Mouse (Mus musculus) MEL (cell line): ENCODE data around the gene Gpr62. TPM values are rescaled to one million over a fixed set of nuclear protein-coding genes. Genes with fewer than 3 reads are reported as not detected.

Source experiments
- DNase-seq: peaks from one replicate; pipeline ENCODE4 v3.0.0; 2011; ENCODE audit warnings: low read depth, low spot score
- H3K27ac ChIP-seq: 2 replicates; pipeline ENCODE4 v1.5.1; 2012; ENCODE audit warnings: low read depth, mild to moderate bottlenecking, control low read depth, low read length, moderate library complexity; ENCODE audit not compliant: control insufficient read depth
- H3K27me3 ChIP-seq, 2 experiments: fragments of 150-350 bp in 1 of 2; sonication (generic) in 1 of 2; 2 replicates each; pipeline ENCODE4 v1.6.1; 2012; ENCODE audit warnings: low read length in 2 of 2, mild to moderate bottlenecking in 2 of 2, improper control_type of control experiment in 1 of 2, moderate library complexity in 1 of 2; ENCODE audit not compliant: insufficient read depth in 2 of 2, control insufficient read depth in 1 of 2
- H3K36me3 ChIP-seq, 2 experiments: 2 replicates each; pipeline ENCODE4 v1.6.1; 2012 to 2014; ENCODE audit warnings: low read length in 2 of 2, improper control_type of control experiment in 1 of 2, inconsistent platforms in 1 of 2, mild to moderate bottlenecking in 1 of 2; ENCODE audit not compliant: insufficient read depth in 2 of 2, control insufficient read depth in 1 of 2
- H3K4me1 ChIP-seq, 2 experiments: fragments of 150-350 bp in 1 of 2; sonication (generic) in 1 of 2; 2 replicates each; pipeline ENCODE4 v1.6.1; 2012; ENCODE audit warnings: low read length in 2 of 2, improper control_type of control experiment in 1 of 2, mild to moderate bottlenecking in 1 of 2; ENCODE audit not compliant: insufficient read depth in 2 of 2, control insufficient read depth in 1 of 2
- H3K4me3 ChIP-seq, 2 experiments: fragments of 150-350 bp in 1 of 2; sonication (generic) in 1 of 2; 2 replicates each; pipeline ENCODE4 v1.5.1; 2012; ENCODE audit warnings: low read depth in 2 of 2, low read length in 2 of 2, mild to moderate bottlenecking in 2 of 2, moderate library complexity in 2 of 2, control low read depth in 1 of 2, improper control_type of control experiment in 1 of 2; ENCODE audit not compliant: control insufficient read depth in 1 of 2, insufficient read depth in 1 of 2
- H3K79me2 ChIP-seq: 2 replicates; pipeline ENCODE4 v1.6.1; 2012; ENCODE audit warnings: mild to moderate bottlenecking, low read length, moderate library complexity; ENCODE audit not compliant: control insufficient read depth, poor library complexity, insufficient read depth
- H3K9ac ChIP-seq: 2 replicates; pipeline ENCODE4 v1.6.1; 2012; ENCODE audit warnings: low read depth, mild to moderate bottlenecking, control low read depth, low read length, moderate library complexity; ENCODE audit not compliant: control insufficient read depth, poor library complexity, severe bottlenecking
- H3K9me3 ChIP-seq: fragments of 150-350 bp; sonication (generic); replicated peaks from 2 replicates; pipeline ENCODE4 v1.6.1; 2012; ENCODE audit warnings: mild to moderate bottlenecking, low read length, improper control_type of control experiment, moderate library complexity; ENCODE audit not compliant: insufficient read depth
- CHD1 ChIP-seq: IDR thresholded peaks from 2 replicates; pipeline ENCODE4 v1.6.1; 2012; ENCODE audit warnings: low read depth, mild to moderate bottlenecking, inconsistent platforms, low read length, improper control_type of control experiment
- CHD2 ChIP-seq: IDR thresholded peaks from 2 replicates; pipeline ENCODE4 v1.6.1; 2011; ENCODE audit warnings: low read length, improper control_type of control experiment
- CTCF ChIP-seq, 3 experiments: IDR thresholded peaks in 2 of 3; conservative IDR thresholded peaks in 1 of 3; 2 replicates each; pipeline ENCODE4 v1.5.1; 2011 to 2012; ENCODE audit warnings: low read length in 3 of 3, low read depth in 2 of 3, mild to moderate bottlenecking in 2 of 3, improper control_type of control experiment in 1 of 3, inconsistent platforms in 1 of 3, mixed read lengths in 1 of 3, moderate library complexity in 1 of 3; ENCODE audit not compliant: control insufficient read depth in 1 of 3, insufficient read depth in 1 of 3, poor library complexity in 1 of 3, severe bottlenecking in 1 of 3
- MAX ChIP-seq: IDR thresholded peaks from 2 replicates; pipeline ENCODE4 v1.6.1; 2011; ENCODE audit warnings: low read length, improper control_type of control experiment
- NRF1 ChIP-seq: IDR thresholded peaks from 2 replicates; pipeline ENCODE4 v1.6.1; 2014; ENCODE audit warnings: low read depth, mild to moderate bottlenecking, inconsistent platforms, low read length, improper control_type of control experiment, moderate library complexity; ENCODE audit not compliant: poor library complexity, insufficient read depth, severe bottlenecking
- POLR2A ChIP-seq, 2 experiments: IDR thresholded peaks; 2 replicates each; pipeline ENCODE4 v1.6.1; 2011 to 2012; ENCODE audit warnings: low read length in 2 of 2, mild to moderate bottlenecking in 2 of 2, control low read depth in 1 of 2, improper control_type of control experiment in 1 of 2, low read depth in 1 of 2, moderate library complexity in 1 of 2; ENCODE audit not compliant: control insufficient read depth in 1 of 2, insufficient read depth in 1 of 2, poor library complexity in 1 of 2
- RAD21 ChIP-seq: IDR thresholded peaks from 2 replicates; pipeline ENCODE4 v1.6.1; 2011; ENCODE audit warnings: mild to moderate bottlenecking, low read depth, low read length, improper control_type of control experiment
- TBP ChIP-seq: IDR thresholded peaks from 2 replicates; pipeline ENCODE4 v1.8.0; 2011; ENCODE audit warnings: low read depth, low read length, improper control_type of control experiment
- USF1 ChIP-seq: IDR thresholded peaks from 2 replicates; pipeline ENCODE4 v1.6.1; 2014; ENCODE audit warnings: low read depth, mild to moderate bottlenecking, inconsistent platforms, low read length, improper control_type of control experiment, moderate library complexity
- ZMIZ1 ChIP-seq: IDR thresholded peaks from 2 replicates; pipeline ENCODE4 v1.6.1; 2012; ENCODE audit warnings: low read depth, mild to moderate bottlenecking, inconsistent platforms, low read length, improper control_type of control experiment, moderate library complexity
- ZNF384 ChIP-seq: IDR thresholded peaks from 2 replicates; pipeline ENCODE4 v1.6.1; 2012; ENCODE audit warnings: low read depth, mild to moderate bottlenecking, inconsistent platforms, low read length, improper control_type of control experiment
- polyA plus RNA-seq, 2 experiments: library from polyadenylated mRNA; stranded (reverse) in 1 of 2; unstranded in 1 of 2; fragments of >175 nt in 1 of 2; fragments of >200 nt in 1 of 2; gene quantifications; 2 replicates each; pipeline versions ENCODE4 v1.2.1 to v1.2.4; 2012; ENCODE audit warnings: low replicate concordance in 2 of 2, low read depth in 1 of 2; ENCODE audit not compliant: insufficient read length in 2 of 2, insufficient read depth in 1 of 2, missing spikeins in 1 of 2
- total RNA-seq: library from RNA; depleted of rRNA; stranded (reverse); fragments of 300-350 nt; gene quantifications from 2 replicates; pipeline ENCODE4 v1.2.3, GENCODE M21; 2012

The Gpr62 gene
- total and polyA plus RNA-seq, 3 experiments = 0.10 TPM; not detected in 2

DNA sequence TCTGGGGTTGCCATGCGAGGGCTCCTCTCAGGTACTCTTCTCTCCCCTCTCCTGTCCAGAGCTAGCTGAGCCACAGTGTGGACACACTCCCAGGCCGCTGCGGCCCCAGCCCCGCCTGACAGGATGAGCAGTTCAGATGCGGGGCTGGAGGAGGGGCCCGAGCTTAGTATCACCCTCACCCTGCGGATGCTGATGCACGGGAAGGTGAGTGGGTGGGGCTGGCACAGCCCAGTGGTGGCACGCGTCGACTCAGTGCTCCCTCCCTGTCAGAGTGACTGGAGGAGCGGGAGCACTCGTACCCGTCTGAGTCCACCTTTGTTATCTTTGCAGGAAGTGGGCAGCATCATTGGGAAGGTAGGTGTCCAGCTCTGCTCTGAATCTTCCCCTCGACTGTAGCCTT lies 5.8 kb downstream of the Gpr62 start:
- H3K4me1 ChIP-seq = no peaks in the 10 kb centered on the region
- no peak for DNase-seq
- no peaks in the 10 kb centered on the region for H3K9me3 ChIP-seq
- H3K36me3 ChIP-seq = no peaks in the 10 kb centered on the region
- H3K79me2 ChIP-seq = no peaks in the 10 kb centered on the region
- no peak overlapping the region for H3K4me3 ChIP-seq
- TF ChIP-seq TBP = no peak
- H3K27me3 ChIP-seq = no peaks in the 10 kb centered on the region
- no peak overlapping the region for H3K9ac ChIP-seq
- no peak overlapping the region for H3K27ac ChIP-seq

DNA sequence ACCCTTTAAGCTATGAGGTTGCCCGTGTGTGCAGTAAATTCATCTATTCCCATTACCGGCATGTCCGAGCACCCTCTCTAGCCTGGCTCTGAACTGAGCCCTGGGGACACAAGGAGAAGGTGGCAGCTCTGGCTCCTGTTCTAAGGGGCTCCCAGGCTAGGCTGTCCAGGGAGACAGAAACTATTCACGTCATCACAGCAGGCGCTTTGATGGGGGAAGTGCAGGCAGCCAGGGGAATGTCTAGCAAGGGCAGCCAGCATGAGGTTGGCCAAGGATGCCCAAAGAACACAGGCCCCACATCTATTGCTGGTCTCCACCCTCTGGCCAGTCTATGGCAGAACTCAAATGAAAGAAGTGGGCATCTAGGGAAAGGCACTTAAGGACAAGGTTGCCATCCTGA lies 7.8 kb downstream of the Gpr62 start:
- Histone ChIP-seq H3K4me3 (no peak overlapping the region), H3K27me3 (no peaks in the 10 kb centered on the region), H3K36me3 (peaks cover 0 to under 1% of the 10 kb centered on the region in 2 experiments; a peak in 2 of 4 replicates), H3K4me1 (peaks cover 0 to 2% of the 10 kb centered on the region in 2 experiments; a peak in 2 of 4 replicates), H3K9ac (no peak overlapping the region), H3K79me2 (no peaks in the 10 kb centered on the region; the same call in 1 of the 2 replicates), H3K27ac (no peak overlapping the region), H3K9me3 (no peaks in the 10 kb centered on the region)
- TF ChIP-seq MAX = no peak
- TF ChIP-seq NRF1 = no peak
- TF ChIP-seq TBP = no peak
- TF ChIP-seq ZMIZ1 = no peak
- no peak for TF ChIP-seq CHD1
- no peak for TF ChIP-seq CHD2
- TF ChIP-seq POLR2A (IDR thresholded peaks at IDR 0.05; ENCODE audit: control insufficient read depth in 1 of 2, insufficient read depth in 1 of 2, low read depth in 1 of 2, low read length in 2 of 2, poor library complexity in 1 of 2) = no peak
- no peak for TF ChIP-seq RAD21
- TF ChIP-seq USF1 = no peak
- no peak for TF ChIP-seq ZNF384
- no peak for DNase-seq

DNA sequence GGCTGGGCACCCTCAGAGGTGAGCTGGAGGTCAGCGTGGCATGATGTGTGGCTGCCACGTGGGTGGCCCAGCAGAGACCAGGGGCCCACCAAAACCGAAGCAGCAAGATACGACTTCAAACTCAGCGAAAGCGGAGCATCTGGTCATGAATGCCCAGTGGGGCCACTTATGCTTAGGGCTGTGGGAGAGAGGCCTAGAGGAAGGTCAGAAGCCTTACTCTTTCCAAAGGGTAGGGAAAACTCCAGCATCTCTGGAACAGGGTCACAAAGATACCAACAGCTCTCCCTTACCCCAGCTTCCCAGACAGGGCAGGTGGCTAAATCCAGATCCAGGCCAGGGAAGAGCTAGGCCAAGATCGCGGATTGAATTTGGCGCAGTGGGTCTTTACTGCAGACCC lies 8.6 kb downstream of the Gpr62 start:
- no peak overlapping the region for H3K4me3 ChIP-seq
- no peak for DNase-seq
- peaks cover 0 to 2% of the 10 kb centered on the region in 2 experiments; a peak in 2 of 4 replicates for H3K36me3 ChIP-seq
- no peak for TF ChIP-seq CTCF (IDR thresholded peaks at IDR 0.05 in 2 of 3, conservative IDR thresholded peaks at IDR 0.05 in 1 of 3; ENCODE audit: control insufficient read depth in 1 of 3, insufficient read depth in 1 of 3, low read depth in 2 of 3, low read length in 3 of 3, poor library complexity in 1 of 3, severe bottlenecking in 1 of 3)
- no peaks in the 10 kb centered on the region; the same call in 1 of the 2 replicates for H3K79me2 ChIP-seq
- H3K27ac ChIP-seq = no peak overlapping the region
- H3K9ac ChIP-seq = no peak overlapping the region
- H3K9me3 ChIP-seq = no peaks in the 10 kb centered on the region
- H3K4me1 ChIP-seq = peaks cover 0 to 3% of the 10 kb centered on the region in 2 experiments; a peak in 2 of 4 replicates
- no peaks in the 10 kb centered on the region for H3K27me3 ChIP-seq
